Mouse (Mus musculus) forebrain, embryonic 14.5 days (tissue): ENCODE data around the gene Lsm11. TPM values are rescaled to one million over a fixed set of nuclear protein-coding genes. Genes with fewer than 3 reads are reported as not detected.

Experiments
- ATAC-seq: fragments of 200-750 bp; cut with Nextera tagmentation; 2 replicates; pipeline ENCODE4 v1.8.0; 2017; ENCODE audit warnings: mild to moderate bottlenecking, moderate library complexity
- DNase-seq: peaks from one replicate; pipeline ENCODE4 v3.0.0-alpha.2; 2015; ENCODE audit warnings: low spot score
- H3K27ac ChIP-seq: fragments of 300-500 bp; sonication (generic); 2 replicates; pipeline ENCODE4 v1.5.1; 2014; ENCODE audit warnings: low read depth, mild to moderate bottlenecking, control low read depth, low read length, moderate library complexity
- H3K27me3 ChIP-seq: fragments of 300-500 bp; sonication (generic); replicated peaks from 2 replicates; pipeline ENCODE4 v1.6.1; 2014; ENCODE audit warnings: low read length, control low read depth, mixed read lengths; ENCODE audit not compliant: control insufficient read depth, insufficient read depth
- H3K36me3 ChIP-seq: fragments of 300-500 bp; sonication (generic); 2 replicates; pipeline ENCODE4 v1.6.1; 2014; ENCODE audit warnings: low read length, control low read depth; ENCODE audit not compliant: control insufficient read depth, insufficient read depth
- H3K4me1 ChIP-seq: fragments of 300-500 bp; sonication (generic); 2 replicates; pipeline ENCODE4 v1.6.1; 2014; ENCODE audit warnings: antibody characterized with exemption, low read length, control low read depth; ENCODE audit not compliant: control insufficient read depth, insufficient read depth
- H3K4me2 ChIP-seq: fragments of 300-500 bp; sonication (generic); 2 replicates; pipeline ENCODE4 v1.6.1; 2014; ENCODE audit warnings: mild to moderate bottlenecking, control low read depth, low read length
- H3K4me3 ChIP-seq: fragments of 300-500 bp; sonication (generic); 2 replicates; pipeline ENCODE4 v1.5.1; 2014; ENCODE audit warnings: low read depth, low read length, control low read depth
- H3K9ac ChIP-seq: fragments of 300-500 bp; sonication (generic); 2 replicates; pipeline ENCODE4 v1.6.1; 2014; ENCODE audit warnings: mild to moderate bottlenecking, low read length, control low read depth, moderate library complexity
- H3K9me3 ChIP-seq: fragments of 300-500 bp; sonication (generic); replicated peaks from 2 replicates; pipeline ENCODE4 v1.6.1; 2016; ENCODE audit warnings: low read length, control low read depth, mixed read lengths; ENCODE audit not compliant: control insufficient read depth
- WGBS: fragments of 180-500 bp; shearing (Covaris S2); extraction: QIAGEN DNeasy Blood & Tissue Kit; methylation state at CpG from one replicate; pipeline ENCODE4 v1.1.7; 2014; 5-methylcytosine and 5-hydroxymethylcytosine counted together
- polyA plus RNA-seq: library from polyadenylated mRNA; unstranded; fragments of >200 nt; fragmentation: Nextera tagmentation; extraction: Ambion mirVana; gene quantifications from 2 replicates; pipeline ENCODE4 v1.2.1, GENCODE M21; 2014

The Lsm11 gene
- polyA plus RNA-seq: 12.5 and 14.8 TPM in 2 replicates

DNA sequence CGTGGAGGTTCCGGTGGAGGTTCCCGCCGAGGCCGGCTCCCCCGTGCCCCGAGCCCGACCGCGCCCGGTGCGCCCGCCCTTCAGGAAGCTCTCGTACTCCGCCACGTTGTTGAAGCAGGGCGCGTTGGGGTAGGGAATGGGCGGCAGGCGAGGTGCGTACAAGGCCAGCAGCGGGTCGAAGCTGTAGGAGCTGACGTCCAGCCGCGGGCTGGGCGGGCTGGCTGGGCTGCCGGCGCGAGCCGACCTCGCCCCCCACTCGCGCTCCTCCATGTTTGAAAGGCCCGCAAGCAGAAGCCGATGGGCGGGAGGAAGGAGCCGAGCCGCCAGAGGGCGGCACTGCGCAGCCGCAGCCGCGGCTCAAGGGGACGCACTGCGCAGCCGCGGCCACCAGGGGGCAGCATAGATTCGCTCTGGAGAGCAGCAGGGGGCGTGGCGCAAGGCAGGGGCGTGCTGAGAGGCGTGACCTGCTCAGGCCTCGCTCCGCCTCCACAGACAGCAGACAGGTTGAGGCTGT lies at the start of gene Lsm11:
Lsm11 (minus strand) TSS at position 293 of the 514 bp plus-strand sequence.
- Histone ChIP-seq H3K4me2 (peak within 1 kb of the TSS; percentile 88), H3K36me3 (peaks cover 12% of the 10 kb centered on the region), H3K4me1 (peaks cover 15% of the 10 kb centered on the region), H3K27ac (peak within 1 kb of the TSS; percentile 48), H3K9ac (peak within 1 kb of the TSS; percentile 84), H3K9me3 (no peaks in the 10 kb centered on the region), H3K27me3 (no peaks in the 10 kb centered on the region), H3K4me3 (peak within 1 kb of the TSS; percentile 86)
- under 1% methylated on average over 52 of the region's 55 CpGs for WGBS
- peak; percentile 94 for DNase-seq
- ATAC-seq: peak; percentile 90

- Histone ChIP-seq H3K27me3 (no peaks in the 10 kb centered on the region), H3K27ac (no peak overlapping the region), H3K4me2 (peak overlapping the region; percentile 41; the same call in 1 of the 2 replicates), H3K36me3 (no peaks in the 10 kb centered on the region), H3K4me1 (no peaks in the 10 kb centered on the region), H3K4me3 (no peak overlapping the region), H3K9me3 (no peaks in the 10 kb centered on the region), H3K9ac (no peak overlapping the region)
- WGBS: 56% methylated on average over 13 of the region's 13 CpGs
- ATAC-seq (no peak), DNase-seq (no peak)
These were observed 47.4 kb upstream of the Lsm11 start for GRCm38 (mm10) chr11:45992087-45992486.

DNA sequence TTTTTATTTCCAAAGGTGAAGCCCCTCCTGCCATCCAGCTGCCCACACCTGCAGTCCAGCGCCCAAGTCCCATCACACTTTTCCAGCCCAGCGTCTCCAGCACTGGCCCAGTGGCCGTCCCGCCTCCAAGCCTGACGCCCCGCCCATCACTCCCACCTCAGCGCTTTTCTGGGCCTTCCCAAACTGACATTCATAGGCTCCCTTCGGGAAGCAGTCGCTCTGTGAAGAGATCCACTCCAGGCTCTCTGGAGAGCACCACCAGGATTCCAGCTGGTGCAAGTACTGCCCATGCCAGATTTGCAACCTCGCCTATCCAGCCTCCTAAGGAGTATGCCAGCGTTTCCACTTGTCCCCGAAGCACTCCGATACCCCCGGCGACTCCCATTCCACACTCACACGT lies 46.9 kb upstream of the Lsm11 start:
- no peaks in the 10 kb centered on the region for H3K36me3 ChIP-seq
- 15% methylated on average over 16 of the region's 16 CpGs for WGBS
- no peaks in the 10 kb centered on the region for H3K27me3 ChIP-seq
- H3K4me1 ChIP-seq: no peaks in the 10 kb centered on the region
- H3K4me2 ChIP-seq: peak overlapping the region; percentile 41
- DNase-seq (no peak), ATAC-seq (no peak)
- H3K27ac ChIP-seq: no peak overlapping the region
- no peak overlapping the region for H3K9ac ChIP-seq
- H3K4me3 ChIP-seq: peak overlapping the region; percentile 8; the same call in 1 of the 2 replicates
- no peaks in the 10 kb centered on the region for H3K9me3 ChIP-seq

- H3K4me1 ChIP-seq: no peaks in the 10 kb centered on the region
- peak overlapping the region; percentile 85 for H3K9ac ChIP-seq
- H3K27me3 ChIP-seq: no peaks in the 10 kb centered on the region
- H3K9me3 ChIP-seq: 0 out of 2 replicates have a peak, but pooled peaks cover 3% of the 10 kb centered on the region
- H3K27ac ChIP-seq: peak overlapping the region; percentile 58; the same call in 1 of the 2 replicates
- ATAC-seq (no peak; the same call in 1 of the 2 replicates), DNase-seq (no peak)
- H3K4me3 ChIP-seq: peak overlapping the region; percentile 51
- peak overlapping the region; percentile 67 for H3K4me2 ChIP-seq
- WGBS: 40% methylated on average over 19 of the region's 19 CpGs
- no peaks in the 10 kb centered on the region for H3K36me3 ChIP-seq
These were observed 36.1 kb upstream of the Lsm11 start for GRCm38 (mm10) chr11:45980893-45981253.

- H3K27me3 ChIP-seq: no peaks in the 10 kb centered on the region
- ATAC-seq (peak; percentile 98), DNase-seq (peak; percentile 85)
- WGBS: 12% methylated on average over 70 of the region's 115 CpGs
- peak within 1 kb of the TSS; percentile 58; the same call in 1 of the 2 replicates for H3K27ac ChIP-seq
- H3K9me3 ChIP-seq: 0 out of 2 replicates have a peak, but pooled peaks cover 3% of the 10 kb centered on the region
- H3K36me3 ChIP-seq: no peaks in the 10 kb centered on the region
- peak within 1 kb of the TSS; percentile 85 for H3K9ac ChIP-seq
- no peaks in the 10 kb centered on the region for H3K4me1 ChIP-seq
- H3K4me2 ChIP-seq: peak within 1 kb of the TSS; percentile 67
- H3K4me3 ChIP-seq: peak within 1 kb of the TSS; percentile 51
These were observed 35.5 kb upstream of the Lsm11 start, which contains the start of gene Sox30 for GRCm38 (mm10) chr11:45979946-45980892. Sox30 (plus strand) TSS chr11:45980310.

DNA sequence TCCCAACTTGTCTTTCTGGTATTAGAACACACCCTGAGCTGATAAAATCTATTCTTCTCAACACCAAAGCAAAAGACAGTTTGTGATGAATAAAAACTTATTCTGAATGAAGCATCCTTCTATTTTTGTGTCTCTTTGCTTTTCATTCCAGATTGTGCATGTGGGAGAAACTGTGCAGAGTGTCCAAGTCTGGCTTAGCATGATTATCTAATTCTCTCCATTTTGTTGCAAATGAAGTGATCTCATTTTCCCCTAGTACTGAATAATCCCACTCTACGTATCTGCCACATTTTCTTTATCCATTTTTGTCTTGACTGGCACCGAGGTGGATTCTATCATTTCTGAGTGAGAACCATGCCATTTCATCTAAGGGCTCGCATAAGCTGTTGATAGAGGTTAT lies 31.3 kb upstream of the Lsm11 start:
- DNase-seq (no peak), ATAC-seq (no peak)
- Histone ChIP-seq H3K36me3 (no peaks in the 10 kb centered on the region), H3K27me3 (no peaks in the 10 kb centered on the region), H3K4me1 (no peaks in the 10 kb centered on the region), H3K4me3 (no peak overlapping the region), H3K4me2 (no peak overlapping the region), H3K9me3 (0 out of 2 replicates have a peak, but pooled peaks cover 3% of the 10 kb centered on the region), H3K9ac (no peak overlapping the region), H3K27ac (no peak overlapping the region)
- 80% methylated on average over 3 of the region's 3 CpGs for WGBS

- no peaks in the 10 kb centered on the region for H3K27me3 ChIP-seq
- no peaks in the 10 kb centered on the region for H3K9me3 ChIP-seq
- no peak overlapping the region for H3K4me3 ChIP-seq
- ATAC-seq (no peak), DNase-seq (no peak)
- no peaks in the 10 kb centered on the region for H3K4me1 ChIP-seq
- no peak overlapping the region for H3K4me2 ChIP-seq
- no peaks in the 10 kb centered on the region for H3K36me3 ChIP-seq
- WGBS: 91% methylated on average over 8 of the region's 8 CpGs
- H3K9ac ChIP-seq: no peak overlapping the region
- no peak overlapping the region for H3K27ac ChIP-seq
These were observed 29.7 kb upstream of the Lsm11 start for GRCm38 (mm10) chr11:45974466-45974865.

GRCm38 (mm10) chr11:45973635-45974034 lies 28.9 kb upstream of the Lsm11 start:
- H3K9ac ChIP-seq: no peak overlapping the region
- WGBS: 88% methylated on average over 5 of the region's 5 CpGs
- no peaks in the 10 kb centered on the region for H3K9me3 ChIP-seq
- H3K4me1 ChIP-seq: no peaks in the 10 kb centered on the region
- no peak overlapping the region for H3K4me2 ChIP-seq
- H3K4me3 ChIP-seq: no peak overlapping the region
- H3K36me3 ChIP-seq: no peaks in the 10 kb centered on the region
- no peaks in the 10 kb centered on the region for H3K27me3 ChIP-seq
- DNase-seq (no peak), ATAC-seq (no peak)
- H3K27ac ChIP-seq: no peak overlapping the region
